Mouse (Mus musculus) gonadal fat pad, adult 2 months (tissue): ENCODE measurements around the gene March7. TPM values are rescaled to one million over a fixed set of nuclear protein-coding genes. Genes with fewer than 3 reads are reported as not detected.

ENCODE experiments used
- DNase-seq: peaks from one replicate; pipeline ENCODE4 v3.0.0-alpha.2; 2012; ENCODE audit warnings: low read depth
- polyA plus RNA-seq: library from polyadenylated mRNA; depleted of rRNA; stranded (reverse); fragments of >200 nt; gene quantifications from 2 replicates; pipeline ENCODE4 v1.2.3, GENCODE M21; 2012; rRNA removed

The March7 gene
- polyA plus RNA-seq, 1 experiment = 19.4 TPM

DNA sequence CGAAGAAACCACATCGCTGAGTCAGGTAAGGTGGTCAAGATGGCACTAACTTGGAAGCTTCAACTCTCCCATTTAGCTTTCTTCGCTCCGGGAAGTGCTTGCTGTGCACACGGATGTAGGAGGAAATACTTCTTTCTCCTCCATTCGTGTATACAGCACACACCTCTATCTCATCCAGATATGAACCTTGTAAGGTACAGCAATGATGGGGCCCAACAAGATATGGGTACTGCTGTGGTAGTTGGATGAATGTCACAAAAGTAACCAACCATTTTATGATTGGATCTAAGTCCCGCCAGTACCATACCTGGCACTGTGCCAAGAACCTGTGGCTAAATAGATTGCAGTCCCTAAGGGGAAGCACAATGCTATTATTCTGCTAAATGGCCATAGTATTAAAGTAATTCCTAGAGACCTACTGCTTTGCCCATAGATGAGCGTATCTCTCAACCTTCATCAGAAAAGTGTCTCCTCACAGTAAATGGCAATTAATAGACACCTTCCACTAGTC, 75.5 kb downstream of the March7 start:
- no peak for DNase-seq

DNA sequence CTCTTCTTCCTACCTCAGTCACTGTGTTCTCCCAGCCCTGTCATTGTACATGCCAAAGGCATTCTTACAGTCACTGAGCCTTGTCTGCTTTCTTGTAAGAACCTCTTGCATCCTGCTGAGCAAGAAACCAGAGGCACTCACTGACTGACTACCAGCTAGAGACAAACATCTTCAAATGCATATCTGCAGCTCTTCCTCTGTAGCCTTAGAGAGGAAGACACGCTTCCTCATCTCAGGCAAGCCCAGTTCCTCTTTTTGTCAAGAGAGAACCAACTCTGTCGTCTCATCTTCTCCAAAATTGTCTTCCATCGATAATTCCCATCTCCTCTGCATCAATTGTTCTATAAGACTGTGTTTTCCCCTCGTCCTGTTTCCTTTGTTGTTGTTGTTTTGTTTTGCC, 78.9 kb downstream of the March7 start:
- DNase-seq = no peak

DNA sequence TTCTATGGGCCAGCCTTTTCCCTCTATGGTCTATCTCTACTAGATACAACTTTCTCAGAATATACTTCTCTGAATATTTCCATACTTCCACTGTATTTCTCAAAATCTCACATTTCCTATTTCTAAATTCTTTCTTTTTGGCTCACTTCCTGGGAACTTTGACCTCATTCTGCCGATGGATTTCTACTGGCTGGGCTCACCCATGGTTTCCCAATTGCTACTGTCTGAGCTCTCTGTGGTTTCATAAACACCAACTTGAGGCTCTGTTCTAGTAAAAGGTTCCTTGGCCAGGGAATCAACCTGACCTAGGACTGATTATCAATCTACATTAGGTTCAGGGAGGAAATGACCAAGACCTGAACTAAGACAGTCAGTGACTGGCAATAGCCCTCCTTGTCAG, 79.8 kb downstream of the March7 start:
- no peak for DNase-seq

DNA sequence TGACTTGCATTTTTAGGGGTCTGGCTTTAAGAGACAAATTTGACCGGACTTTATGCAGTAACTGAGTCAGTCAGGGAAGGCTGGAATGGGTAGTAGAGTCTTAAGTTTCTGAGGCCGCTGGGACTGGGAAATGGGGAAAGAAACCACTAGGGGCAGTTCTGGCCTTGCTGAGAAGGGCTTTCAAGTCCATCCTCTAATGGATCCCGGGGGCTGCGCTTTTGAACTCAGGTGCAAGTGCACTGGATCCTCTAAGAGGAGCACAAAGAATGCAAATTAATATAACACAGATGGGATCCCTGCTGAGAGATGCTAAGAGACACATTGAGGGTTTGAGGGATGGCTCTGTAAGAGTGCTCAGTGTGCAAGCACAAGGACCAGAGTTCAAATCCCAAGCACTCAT, 81.7 kb downstream of the March7 start:
- DNase-seq = no peak

DNA sequence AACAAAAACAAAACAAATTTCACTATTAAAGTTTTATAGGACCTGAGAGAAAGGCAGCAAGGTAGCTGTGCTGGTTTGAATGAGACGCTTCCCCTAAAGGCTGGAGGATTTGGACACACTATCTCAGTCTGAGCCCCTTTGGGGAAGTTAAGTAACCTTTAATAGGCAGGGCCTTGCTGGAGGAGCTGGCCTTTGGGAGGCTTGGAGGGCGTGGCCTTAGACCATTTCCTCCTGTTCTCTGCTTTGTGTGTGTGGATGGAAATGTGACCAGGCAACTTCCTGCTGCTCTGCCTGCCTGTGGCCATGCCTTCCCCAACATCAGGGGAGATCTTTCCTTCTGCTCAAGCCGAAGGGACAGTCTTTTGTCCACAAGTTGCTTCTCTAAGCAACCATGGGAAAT, 88.6 kb downstream of the March7 start:
- no peak for DNase-seq

DNA sequence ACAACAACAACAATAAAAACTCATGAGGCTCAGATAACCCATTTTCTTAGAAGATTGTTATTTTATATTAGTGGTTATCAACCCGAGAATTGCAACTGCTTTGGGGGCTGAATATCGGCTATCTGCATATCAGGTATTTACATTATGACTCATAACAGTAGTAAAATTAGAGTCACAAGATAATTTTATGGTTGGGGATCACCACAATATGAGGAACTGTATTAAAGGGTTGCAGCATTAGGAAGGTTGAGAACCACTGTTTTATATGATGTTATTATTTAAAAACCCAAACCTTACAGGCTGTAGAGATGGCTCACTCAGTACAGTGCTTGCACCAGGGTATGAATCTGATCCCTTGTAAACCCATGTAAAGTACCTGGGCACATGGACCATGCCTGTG, 89.6 kb downstream of the March7 start:
- no peak for DNase-seq

Other genes starting within 250 kb of the March7 start
- 19.5 and 27.4 TPM in 2 replicates for gene Baz2b, start within 50 bp of the March7 start, polyA plus RNA-seq
- 35.9 and 46.5 TPM in 2 replicates for gene Cd302, start 74.6 kb downstream of the March7 start, polyA plus RNA-seq
- gene Ly75, start 173.4 kb downstream of the March7 start, polyA plus RNA-seq = 0.28 and 0.32 TPM in 2 replicates